Mouse (Mus musculus) hindbrain, embryonic 11.5 days (tissue): ENCODE results near the gene Srl. TPM values are rescaled to one million over a fixed set of nuclear protein-coding genes. Genes with fewer than 3 reads are reported as not detected.
A peak's percentile ranks its signal among the peaks of the same experiment; 100 is the strongest.
"Not testable (repeated sequence)": the region's sequence is repeated elsewhere in the genome, so short reads cannot be mapped to it uniquely, and the experiment has no call there.

Experiments used
- ATAC-seq: fragments of 200-750 bp; cut with Nextera tagmentation; 2 replicates; pipeline ENCODE4 v1.8.0; 2017; ENCODE audit warnings: mild to moderate bottlenecking, moderate TSS enrichment, moderate library complexity; ENCODE audit not compliant: low FRiP score
- DNase-seq: peaks from one replicate; pipeline ENCODE4 v3.0.0-alpha.2; 2015; ENCODE audit warnings: low spot score
- H3K27ac ChIP-seq: fragments of 300-500 bp; sonication (generic); 2 replicates; pipeline ENCODE4 v1.5.1; 2014; ENCODE audit warnings: mild to moderate bottlenecking, low read depth, low read length
- H3K27me3 ChIP-seq: fragments of 300-500 bp; sonication (generic); 2 replicates; pipeline ENCODE4 v1.6.1; 2014; ENCODE audit warnings: mild to moderate bottlenecking, low read length, moderate library complexity, mixed read lengths; ENCODE audit not compliant: control insufficient read depth, insufficient read depth
- H3K36me3 ChIP-seq: fragments of 300-500 bp; sonication (generic); 2 replicates; pipeline ENCODE4 v1.6.1; 2014; ENCODE audit warnings: mild to moderate bottlenecking, low read length, moderate library complexity, mixed read lengths; ENCODE audit not compliant: control insufficient read depth, insufficient read depth
- H3K4me1 ChIP-seq: fragments of 300-500 bp; sonication (generic); replicated peaks from 2 replicates; pipeline ENCODE4 v1.6.1; 2014; ENCODE audit warnings: low read length, mixed read lengths; ENCODE audit not compliant: control insufficient read depth, insufficient read depth
- H3K4me2 ChIP-seq: fragments of 300-500 bp; sonication (generic); replicated peaks from 2 replicates; pipeline ENCODE4 v1.6.1; 2014; ENCODE audit warnings: mild to moderate bottlenecking, low read depth, low read length
- H3K4me3 ChIP-seq: fragments of 300-500 bp; sonication (generic); 2 replicates; pipeline ENCODE4 v1.5.1; 2014; ENCODE audit warnings: low read depth, low read length
- H3K9ac ChIP-seq: fragments of 300-500 bp; sonication (generic); 2 replicates; pipeline ENCODE4 v1.6.1; 2014; ENCODE audit warnings: low read depth, low read length
- H3K9me3 ChIP-seq: fragments of 300-500 bp; sonication (generic); 2 replicates; pipeline ENCODE4 v1.6.1; 2016; ENCODE audit warnings: low read length; ENCODE audit not compliant: control insufficient read depth
- WGBS: fragments of 180-500 bp; shearing (Covaris S2); extraction: QIAGEN DNeasy Blood & Tissue Kit; methylation state at CpG from one replicate; pipeline ENCODE4 v1.1.7; 2014; 5-methylcytosine and 5-hydroxymethylcytosine counted together
- polyA plus RNA-seq: library from polyadenylated mRNA; unstranded; fragments of >200 nt; fragmentation: Nextera tagmentation; extraction: Ambion mirVana; gene quantifications from 2 replicates; pipeline ENCODE4 v1.2.1, GENCODE M21; 2014

Gene Srl
- polyA plus RNA-seq, result 21.2 and 26.9 TPM in 2 replicates

- no peaks in the 10 kb centered on the region for H3K27me3 ChIP-seq
- H3K4me1 ChIP-seq, result 0 out of 2 replicates have a peak, but pooled peaks cover 2% of the 10 kb centered on the region
- ATAC-seq, result peak; percentile 98
- H3K4me3 ChIP-seq, result peak within 1 kb of the TSS; percentile 39
- 0 out of 2 replicates have a peak within 1 kb of the TSS, but pooled peaks have one; percentile 1 for H3K27ac ChIP-seq
- WGBS, result 1% methylated on average over 43 of the region's 43 CpGs
- no peaks in the 10 kb centered on the region for H3K9me3 ChIP-seq
- peaks cover 4% of the 10 kb centered on the region for H3K36me3 ChIP-seq
- H3K9ac ChIP-seq, result peak within 1 kb of the TSS; percentile 40
- DNase-seq, result peak; percentile 100
- H3K4me2 ChIP-seq, result peak within 1 kb of the TSS; percentile 38
These were observed at the start of gene Srl for GRCm38 (mm10) chr16:4541501-4542198. Gene Srl (minus strand): TSS chr16:4541816.

GRCm38 (mm10) chr16:4590236-4590635, 48.6 kb upstream of the Srl start:
- Histone ChIP-seq H3K9me3 (no peaks in the 10 kb centered on the region), H3K4me2 (no peak overlapping the region), H3K27ac (no peak overlapping the region), H3K4me1 (peaks cover 10% of the 10 kb centered on the region), H3K4me3 (no peak overlapping the region), H3K27me3 (no peaks in the 10 kb centered on the region), H3K9ac (no peak overlapping the region), H3K36me3 (no peaks in the 10 kb centered on the region)
- no peak for DNase-seq
- 95% methylated on average over 9 of the region's 9 CpGs for WGBS
- no peak for ATAC-seq

- WGBS, result 59% methylated on average over 5 of the region's 5 CpGs
- Histone ChIP-seq H3K36me3 (no peaks in the 10 kb centered on the region), H3K4me3 (no peak overlapping the region), H3K9ac (0 out of 2 replicates have a peak overlapping the region, but pooled peaks have one; percentile 11), H3K27me3 (no peaks in the 10 kb centered on the region), H3K27ac (peak overlapping the region; percentile 77; the same call in 1 of the 2 replicates), H3K4me2 (no peak overlapping the region), H3K9me3 (no peaks in the 10 kb centered on the region), H3K4me1 (peaks cover 5% of the 10 kb centered on the region; the same call in 1 of the 2 replicates)
- ATAC-seq (no peak), DNase-seq (no peak)
These were observed 46.0 kb upstream of the Srl start for GRCm38 (mm10) chr16:4587516-4588210.

DNA sequence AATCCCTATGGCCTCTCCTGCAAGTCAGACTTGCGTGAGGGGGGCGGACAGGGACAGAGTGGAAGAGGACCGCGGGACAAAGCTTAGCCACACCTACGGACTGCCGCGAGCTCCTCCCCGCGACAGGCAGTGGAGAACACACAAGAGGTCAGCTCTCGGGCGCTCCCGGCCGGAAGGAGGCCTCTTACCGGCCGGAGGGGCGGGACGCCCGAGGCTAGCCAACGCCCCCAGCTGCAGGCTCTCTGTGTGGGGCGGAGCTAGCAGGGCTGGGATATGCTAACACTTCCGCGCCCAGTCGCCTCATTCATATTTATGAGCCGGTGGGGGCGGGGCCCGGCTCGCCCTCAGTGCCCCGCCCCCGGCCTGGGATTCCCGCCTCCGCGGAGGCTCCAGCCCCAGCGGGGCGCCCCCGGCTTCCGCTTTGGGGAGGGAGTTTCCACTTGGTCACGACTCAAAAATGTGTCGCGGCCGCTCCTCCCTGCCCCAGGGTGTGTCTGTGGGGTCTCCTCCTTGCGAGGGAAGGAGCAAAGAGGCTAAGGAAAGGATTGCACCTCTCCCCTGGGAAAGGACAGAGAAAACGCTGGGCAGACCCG, 45.0 kb upstream of the Srl start:
- peak overlapping the region; percentile 77 for H3K27ac ChIP-seq
- WGBS, result 0% methylated on average over 39 of the region's 43 CpGs
- peak; percentile 98 for DNase-seq

GRCm38 (mm10) chr16:4585642-4586530, 44.3 kb upstream of the Srl start:
- Histone ChIP-seq H3K9me3 (no peaks in the 10 kb centered on the region), H3K36me3 (no peaks in the 10 kb centered on the region), H3K9ac (peak overlapping the region; percentile 48), H3K27me3 (no peaks in the 10 kb centered on the region), H3K27ac (peak overlapping the region; percentile 77), H3K4me1 (peaks cover 2% of the 10 kb centered on the region; the same call in 1 of the 2 replicates), H3K4me3 (peak overlapping the region; percentile 27), H3K4me2 (peak overlapping the region; percentile 39)
- 14% methylated on average over 14 of the region's 14 CpGs for WGBS
- DNase-seq (no peak), ATAC-seq (peak; percentile 61)

More for the DNA sequence above, 45.0 kb upstream of the Srl start:
- Histone ChIP-seq H3K4me3 (peak overlapping the region; percentile 27), H3K9me3 (no peaks in the 10 kb centered on the region), H3K4me1 (peaks cover 2% of the 10 kb centered on the region; the same call in 1 of the 2 replicates), H3K36me3 (no peaks in the 10 kb centered on the region), H3K9ac (peak overlapping the region; percentile 48), H3K4me2 (peak overlapping the region; percentile 39), H3K27me3 (no peaks in the 10 kb centered on the region)
- peak; percentile 99 for ATAC-seq

DNA sequence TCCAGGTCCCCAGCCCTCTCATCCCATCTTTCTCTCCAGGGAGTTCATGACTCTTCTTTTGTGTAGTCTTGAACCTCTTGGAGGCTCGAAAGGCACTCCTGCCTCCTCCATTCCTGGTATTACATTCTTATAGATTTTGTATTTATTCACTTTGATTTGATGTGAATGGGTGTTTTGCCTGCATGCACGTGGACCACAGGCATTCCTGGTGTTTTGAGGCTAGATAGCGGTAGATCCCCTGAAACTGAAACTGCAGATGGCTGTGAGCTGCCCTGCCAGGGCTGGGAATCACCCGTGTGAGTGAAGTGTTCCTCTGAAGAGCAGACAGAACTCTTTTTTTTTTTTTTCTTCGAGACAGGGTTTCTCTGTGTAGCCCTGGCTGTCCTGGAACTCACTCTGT, 42.8 kb upstream of the Srl start:
- ATAC-seq, result no peak
- Histone ChIP-seq H3K9ac (no peak overlapping the region), H3K9me3 (no peaks in the 10 kb centered on the region), H3K27ac (no peak overlapping the region), H3K4me1 (peaks cover 2% of the 10 kb centered on the region; the same call in 1 of the 2 replicates), H3K36me3 (no peaks in the 10 kb centered on the region), H3K27me3 (no peaks in the 10 kb centered on the region), H3K4me3 (no peak overlapping the region), H3K4me2 (no peak overlapping the region)
- 84% methylated on average over 5 of the region's 5 CpGs for WGBS
- DNase-seq, result no peak

GRCm38 (mm10) chr16:4583807-4584206, 42.2 kb upstream of the Srl start:
- H3K27ac ChIP-seq, result no peak overlapping the region
- H3K9me3 ChIP-seq, result no peaks in the 10 kb centered on the region
- no peak for ATAC-seq
- H3K27me3 ChIP-seq, result no peaks in the 10 kb centered on the region
- H3K4me2 ChIP-seq, result no peak overlapping the region
- no peak for DNase-seq
- no peaks in the 10 kb centered on the region for H3K36me3 ChIP-seq
- whole genome bisulfite sequencing, result 88% methylated on average over 3 of the region's 3 CpGs
- peaks cover 2% of the 10 kb centered on the region; the same call in 1 of the 2 replicates for H3K4me1 ChIP-seq
- H3K4me3 ChIP-seq, result no peak overlapping the region
- no peak overlapping the region for H3K9ac ChIP-seq

GRCm38 (mm10) chr16:4581179-4581578, 39.6 kb upstream of the Srl start:
- ATAC-seq, H3K9ac ChIP-seq, DNase-seq, H3K27ac ChIP-seq, H3K4me2 ChIP-seq, H3K9me3 ChIP-seq, H3K4me3 ChIP-seq, H3K27me3 ChIP-seq, H3K36me3 ChIP-seq, H3K4me1 ChIP-seq: not testable (repeated sequence)
- 86% methylated on average over 4 of the region's 4 CpGs for WGBS
